Mouse (Mus musculus): ENCODE data around the gene Tmem132d. TPM values are rescaled to one million over a fixed set of nuclear protein-coding genes. Genes with fewer than 3 reads are reported as not detected.
A peak's percentile ranks its signal among the peaks of the same experiment; 100 is the strongest.

The Tmem132d gene
- polyA plus RNA-seq, 1 experiment from 2014 or later, result 3.3 TPM

DNA sequence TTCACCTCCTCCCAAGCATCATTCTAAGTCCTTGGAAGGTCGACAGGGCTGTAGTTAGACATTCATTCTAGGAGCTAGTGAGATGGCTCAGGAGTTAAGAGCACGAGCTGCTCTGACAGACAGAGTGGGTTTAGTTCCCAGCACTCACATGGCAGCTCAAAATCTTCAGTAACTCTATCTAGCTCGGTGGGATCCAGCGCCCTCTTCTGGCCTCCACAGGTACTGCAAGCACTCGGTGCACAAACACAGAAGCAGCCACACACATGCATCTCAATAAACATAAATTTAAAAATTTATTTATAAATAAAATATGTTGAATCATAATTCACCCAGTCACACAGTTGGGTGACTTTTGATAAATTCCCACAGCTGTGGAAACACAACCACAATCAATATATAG is 321.2 kb downstream of the Tmem132d start:
- no peak overlapping the region for H3K9ac ChIP-seq
- TF ChIP-seq CTCF (IDR thresholded peaks at IDR 0.05; ENCODE audit: low read depth), result peak; percentile 32; the same call in 1 of the 2 replicates
- ATAC-seq (ENCODE audit: insufficient read depth) (no peak), DNase-seq (no peak)
- H3K27me3 ChIP-seq (ENCODE audit: insufficient read depth, low read length), result no peaks in the 10 kb centered on the region
- 72% methylated on average over 5 of the region's 5 CpGs for WGBS
- H3K4me3 ChIP-seq (ENCODE audit: low read depth, low read length), result no peak overlapping the region
- peaks cover 6% of the 10 kb centered on the region; the same call in 1 of the 2 replicates for H3K9me3 ChIP-seq (ENCODE audit: low read depth, low read length)
- H3K36me3 ChIP-seq (ENCODE audit: insufficient read depth), result no peaks in the 10 kb centered on the region
- no peak overlapping the region for H3K27ac ChIP-seq (ENCODE audit: low read depth)
- H3K4me1 ChIP-seq (ENCODE audit: insufficient read depth), result no peaks in the 10 kb centered on the region
- H3K4me2 ChIP-seq, result no peak overlapping the region

DNA sequence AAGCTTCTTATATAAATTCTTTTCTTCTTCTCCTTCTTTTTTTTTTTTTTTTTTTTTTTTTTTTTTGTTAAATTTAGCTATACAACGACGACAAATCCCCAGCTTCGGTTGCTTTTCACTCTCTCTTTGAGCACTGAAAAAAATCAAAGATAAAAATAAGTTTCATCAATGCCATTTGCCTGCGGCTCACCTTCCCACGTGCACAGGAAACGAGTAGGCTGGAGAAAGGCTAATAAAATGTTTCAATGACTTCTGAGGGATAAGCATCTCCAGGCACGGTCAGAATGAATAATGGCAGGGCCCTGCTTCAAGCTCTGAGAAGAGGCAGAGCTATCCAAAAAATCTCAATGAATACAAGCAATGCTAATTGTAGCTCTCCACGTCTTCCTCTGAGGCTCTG is 330.3 kb downstream of the Tmem132d start:
- no peak for TF ChIP-seq CTCF (IDR thresholded peaks at IDR 0.05; ENCODE audit: low read depth)
- no peak overlapping the region for H3K9ac ChIP-seq
- H3K27me3 ChIP-seq (ENCODE audit: insufficient read depth, low read length), result no peaks in the 10 kb centered on the region
- H3K4me3 ChIP-seq (ENCODE audit: low read depth, low read length), result no peak overlapping the region
- ATAC-seq (ENCODE audit: insufficient read depth) (no peak), DNase-seq (no peak)
- H3K27ac ChIP-seq (ENCODE audit: low read depth), result no peak overlapping the region
- WGBS, result 70% methylated on average over 8 of the region's 8 CpGs
- H3K4me2 ChIP-seq, result no peak overlapping the region
- no peaks in the 10 kb centered on the region for H3K36me3 ChIP-seq (ENCODE audit: insufficient read depth)
- no peaks in the 10 kb centered on the region for H3K9me3 ChIP-seq (ENCODE audit: low read depth, low read length)
- no peaks in the 10 kb centered on the region for H3K4me1 ChIP-seq (ENCODE audit: insufficient read depth)

DNA sequence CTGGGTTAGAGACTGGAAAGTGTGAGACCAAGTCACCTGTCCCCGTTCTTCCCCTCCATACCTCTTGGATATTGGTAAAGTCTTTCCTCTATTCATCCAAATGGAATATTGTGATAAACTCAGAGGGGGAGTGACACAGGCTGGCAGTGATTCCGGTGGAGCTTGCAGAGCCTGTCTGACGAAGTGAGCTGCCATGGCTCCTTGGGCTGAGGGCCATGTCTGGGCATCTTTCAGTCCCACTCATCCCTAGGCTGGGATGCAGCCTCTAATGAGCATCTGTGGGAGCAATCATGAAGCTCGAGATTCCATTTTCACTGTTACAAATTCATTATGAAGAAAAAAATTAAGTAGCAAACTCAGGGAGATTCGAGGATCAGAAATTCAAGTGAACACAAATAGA is 332.5 kb downstream of the Tmem132d start:
- H3K4me1 ChIP-seq (ENCODE audit: insufficient read depth), result no peaks in the 10 kb centered on the region
- H3K9ac ChIP-seq, result no peak overlapping the region
- ATAC-seq (ENCODE audit: insufficient read depth) (no peak), DNase-seq (no peak)
- no peak overlapping the region for H3K27ac ChIP-seq (ENCODE audit: low read depth)
- H3K36me3 ChIP-seq (ENCODE audit: insufficient read depth), result no peaks in the 10 kb centered on the region
- no peaks in the 10 kb centered on the region for H3K27me3 ChIP-seq (ENCODE audit: insufficient read depth, low read length)
- WGBS, result 77% methylated on average over 5 of the region's 5 CpGs
- TF ChIP-seq CTCF (IDR thresholded peaks at IDR 0.05; ENCODE audit: low read depth), result no peak
- no peak overlapping the region for H3K4me2 ChIP-seq
- no peak overlapping the region for H3K4me3 ChIP-seq (ENCODE audit: low read depth, low read length)
- no peaks in the 10 kb centered on the region for H3K9me3 ChIP-seq (ENCODE audit: low read depth, low read length)

DNA sequence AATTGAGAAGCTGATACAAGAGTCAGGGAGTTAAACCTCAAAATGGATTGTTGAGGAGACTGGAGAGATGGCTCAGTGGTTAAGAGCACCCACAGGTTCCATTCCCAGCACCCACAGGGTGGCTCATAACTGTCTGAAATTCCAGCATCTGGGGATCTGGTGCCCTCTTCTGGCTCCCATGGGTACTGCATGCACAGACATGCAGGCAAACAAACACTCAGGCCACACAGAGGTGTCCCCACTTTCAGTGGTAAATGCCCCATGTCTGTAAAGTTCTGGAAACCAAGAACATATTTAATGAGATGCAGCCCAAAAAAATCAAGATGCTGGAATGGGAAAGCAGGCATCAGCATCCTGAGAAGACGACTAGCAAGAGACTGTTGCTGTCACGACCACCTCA is 333.4 kb downstream of the Tmem132d start:
- H3K4me2 ChIP-seq, result no peak overlapping the region
- no peak overlapping the region for H3K4me3 ChIP-seq (ENCODE audit: low read depth, low read length)
- no peaks in the 10 kb centered on the region for H3K36me3 ChIP-seq (ENCODE audit: insufficient read depth)
- WGBS, result 66% methylated on average over 2 of the region's 2 CpGs
- no peaks in the 10 kb centered on the region for H3K4me1 ChIP-seq (ENCODE audit: insufficient read depth)
- no peak for ATAC-seq (ENCODE audit: insufficient read depth)
- H3K9me3 ChIP-seq (ENCODE audit: low read depth, low read length), result no peaks in the 10 kb centered on the region
- no peak overlapping the region for H3K27ac ChIP-seq (ENCODE audit: low read depth)
- peak; percentile 47 for TF ChIP-seq CTCF (IDR thresholded peaks at IDR 0.05; ENCODE audit: low read depth)
- no peak overlapping the region for H3K9ac ChIP-seq
- H3K27me3 ChIP-seq (ENCODE audit: insufficient read depth, low read length), result no peaks in the 10 kb centered on the region
- DNase-seq, result no peak

DNA sequence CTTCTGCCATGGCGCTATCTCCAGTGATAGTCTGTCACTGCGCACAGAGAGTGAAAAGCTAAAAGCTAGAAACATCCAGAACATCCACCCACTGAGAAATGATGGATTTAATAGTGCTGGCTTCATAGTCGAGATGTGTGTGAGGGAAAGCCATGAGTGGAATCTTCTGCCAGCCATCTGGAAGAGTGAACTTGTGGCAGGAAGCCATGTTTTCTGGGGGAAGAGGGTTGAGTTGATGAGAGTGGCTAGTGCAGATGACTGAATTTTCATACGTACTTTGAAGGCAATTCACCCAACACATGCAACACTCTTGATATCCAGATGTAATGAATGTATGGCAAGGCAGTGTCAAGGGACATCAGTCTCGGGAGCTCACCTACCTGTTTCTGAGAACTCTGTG is 342.3 kb downstream of the Tmem132d start:
- no peaks in the 10 kb centered on the region for H3K36me3 ChIP-seq (ENCODE audit: insufficient read depth)
- H3K9ac ChIP-seq, result no peak overlapping the region
- no peak for DNase-seq
- ATAC-seq (ENCODE audit: insufficient read depth), result no peak
- H3K4me3 ChIP-seq (ENCODE audit: low read depth, low read length), result no peak overlapping the region
- H3K9me3 ChIP-seq (ENCODE audit: low read depth, low read length), result no peaks in the 10 kb centered on the region
- no peaks in the 10 kb centered on the region for H3K27me3 ChIP-seq (ENCODE audit: insufficient read depth, low read length)
- no peak overlapping the region for H3K27ac ChIP-seq (ENCODE audit: low read depth)
- no peak overlapping the region for H3K4me2 ChIP-seq
- H3K4me1 ChIP-seq (ENCODE audit: insufficient read depth), result no peaks in the 10 kb centered on the region
- WGBS, result 75% methylated on average over 5 of the region's 5 CpGs
- no peak for TF ChIP-seq CTCF (IDR thresholded peaks at IDR 0.05; ENCODE audit: low read depth)

DNA sequence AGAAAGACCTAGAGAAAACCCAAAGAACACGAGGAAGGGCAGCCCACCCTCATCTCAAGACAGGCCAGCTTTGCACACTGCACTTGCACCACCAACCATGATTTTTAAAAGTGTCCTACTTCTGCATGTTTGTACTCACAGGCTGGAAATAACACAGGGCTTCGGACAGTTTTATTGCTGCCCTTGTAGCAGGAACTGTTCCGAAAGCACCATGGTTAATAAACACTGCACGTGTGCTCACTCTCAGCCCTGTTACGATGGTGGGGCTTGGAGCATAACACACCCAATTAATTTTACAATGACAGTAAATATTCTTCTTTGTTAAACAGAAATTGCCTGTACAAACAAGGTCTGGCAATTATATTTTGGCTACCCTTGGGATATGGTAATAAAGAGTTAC is 357.4 kb downstream of the Tmem132d start:
- no peak for DNase-seq
- Histone ChIP-seq H3K27ac (ENCODE audit: low read depth) (no peak overlapping the region), H3K9me3 (ENCODE audit: low read depth, low read length) (no peaks in the 10 kb centered on the region), H3K36me3 (ENCODE audit: insufficient read depth) (no peaks in the 10 kb centered on the region), H3K9ac (no peak overlapping the region), H3K27me3 (ENCODE audit: insufficient read depth, low read length) (no peaks in the 10 kb centered on the region), H3K4me2 (no peak overlapping the region), H3K4me1 (ENCODE audit: insufficient read depth) (no peaks in the 10 kb centered on the region), H3K4me3 (ENCODE audit: low read depth, low read length) (no peak overlapping the region)
- 48% methylated on average over 5 of the region's 5 CpGs for WGBS
- ATAC-seq (ENCODE audit: insufficient read depth), result no peak
- no peak for TF ChIP-seq CTCF (IDR thresholded peaks at IDR 0.05; ENCODE audit: low read depth)

DNA sequence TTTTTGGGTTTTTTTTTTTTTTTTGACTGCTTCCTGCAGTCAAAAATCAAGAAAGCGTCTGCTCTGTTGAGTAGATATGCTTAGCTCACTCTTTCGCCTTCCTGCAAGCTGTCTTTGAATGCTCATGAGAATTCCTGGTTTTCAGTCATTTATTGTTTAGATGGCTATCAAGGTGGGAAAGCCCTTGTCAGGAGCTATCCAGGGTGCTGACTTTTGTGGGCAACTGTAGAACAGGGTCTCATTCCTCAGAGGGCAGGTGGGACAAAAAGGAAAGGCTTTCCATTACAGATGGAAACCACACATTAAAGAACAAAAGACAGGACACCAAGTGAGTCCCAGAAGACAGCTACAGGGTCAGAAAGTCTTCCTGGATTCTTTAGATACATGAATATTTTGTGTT is 360.3 kb downstream of the Tmem132d start:
- peak; percentile 43 for DNase-seq
- no peak for TF ChIP-seq CTCF (IDR thresholded peaks at IDR 0.05; ENCODE audit: low read depth)
- no peaks in the 10 kb centered on the region for H3K9me3 ChIP-seq (ENCODE audit: low read depth, low read length)

DNA sequence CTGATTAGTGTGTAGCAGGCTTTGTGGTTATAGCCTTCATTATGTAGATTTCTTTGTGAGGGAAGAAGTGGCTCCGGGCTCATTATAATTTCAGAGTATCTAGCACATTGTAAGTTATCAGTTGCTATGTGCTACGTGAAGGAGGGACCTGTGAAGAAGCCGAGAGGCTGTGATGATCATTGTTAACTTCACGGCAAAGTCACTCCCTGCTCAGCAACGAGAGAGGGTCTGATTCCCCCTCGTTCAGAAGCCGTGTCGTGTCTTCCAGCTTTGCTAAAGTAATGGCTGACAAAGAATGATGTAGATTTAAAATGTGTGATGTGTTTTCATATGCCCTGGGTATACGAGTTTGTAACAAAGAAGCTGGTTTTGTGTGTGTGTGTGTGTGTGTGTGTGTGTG is 391.1 kb downstream of the Tmem132d start:
- H3K9me3 ChIP-seq (ENCODE audit: low read depth, low read length), result no peaks in the 10 kb centered on the region
- no peaks in the 10 kb centered on the region for H3K4me1 ChIP-seq (ENCODE audit: insufficient read depth)
- no peak for ATAC-seq (ENCODE audit: insufficient read depth)
- no peak overlapping the region for H3K9ac ChIP-seq
- no peak for DNase-seq
- H3K36me3 ChIP-seq (ENCODE audit: insufficient read depth), result no peaks in the 10 kb centered on the region
- no peak overlapping the region for H3K27ac ChIP-seq (ENCODE audit: low read depth)
- no peaks in the 10 kb centered on the region for H3K27me3 ChIP-seq (ENCODE audit: insufficient read depth, low read length)
- WGBS, result 81% methylated on average over 9 of the region's 9 CpGs
- H3K4me2 ChIP-seq, result no peak overlapping the region
- no peak for TF ChIP-seq CTCF (IDR thresholded peaks at IDR 0.05; ENCODE audit: low read depth)
- no peak overlapping the region for H3K4me3 ChIP-seq (ENCODE audit: low read depth, low read length)

More for the DNA sequence above, 360.3 kb downstream of the Tmem132d start:
- WGBS, result 85% methylated on average over 2 of the region's 2 CpGs
- no peaks in the 10 kb centered on the region for H3K27me3 ChIP-seq (ENCODE audit: insufficient read depth, low read length)
- no peaks in the 10 kb centered on the region for H3K36me3 ChIP-seq (ENCODE audit: insufficient read depth)
- H3K27ac ChIP-seq (ENCODE audit: low read depth), result no peak overlapping the region
- H3K4me3 ChIP-seq (ENCODE audit: low read depth, low read length), result no peak overlapping the region
- no peak overlapping the region for H3K9ac ChIP-seq
- no peaks in the 10 kb centered on the region for H3K4me1 ChIP-seq (ENCODE audit: insufficient read depth)
- H3K4me2 ChIP-seq, result no peak overlapping the region
- no peak for ATAC-seq (ENCODE audit: insufficient read depth)

Measured in lung, embryonic 14.5 days (tissue).